Mouse (Mus musculus) gonadal fat pad, adult 2 months (tissue): ENCODE measurements at regions not wholly inside any gene's neighbourhood (a gene's known extent, or its start where the extent isn't known, plus 50 kb on each side); places are given as distances from the start of the nearest gene placed in this dataset.
A peak's percentile ranks its signal among the peaks of the same experiment; 100 is the strongest.

ENCODE experiments used
- DNase-seq: peaks from one replicate; pipeline ENCODE4 v3.0.0-alpha.2; 2012; ENCODE audit warnings: low read depth

- DNase-seq = no peak
These were observed 87.8 kb upstream of the Cpm start for GRCm38 (mm10) chr10:117541487-117541886.

- DNase-seq = no peak
These were observed 88.4 kb upstream of the Cpm start for GRCm38 (mm10) chr10:117540747-117541398.

GRCm38 (mm10) chr10:117540112-117540594, 89.1 kb upstream of the Cpm start:
- no peak for DNase-seq

GRCm38 (mm10) chr10:117539532-117539931, 89.8 kb upstream of the Cpm start:
- no peak for DNase-seq

- no peak for DNase-seq
These were observed 90.6 kb upstream of the Cpm start for GRCm38 (mm10) chr10:117538725-117539124.

- DNase-seq = no peak
These were observed 92.3 kb upstream of the Cpm start for GRCm38 (mm10) chr10:117536769-117537599.

GRCm38 (mm10) chr10:117535843-117536242, 93.5 kb upstream of the Cpm start:
- DNase-seq = no peak

GRCm38 (mm10) chr10:117534992-117535719, 94.1 kb upstream of the Cpm start:
- no peak for DNase-seq

GRCm38 (mm10) chr10:117534478-117534877, 94.8 kb upstream of the Cpm start:
- DNase-seq = no peak

- no peak for DNase-seq
These were observed 95.5 kb upstream of the Cpm start for GRCm38 (mm10) chr10:117533541-117534386.

- DNase-seq = no peak
These were observed 96.4 kb upstream of the Cpm start for GRCm38 (mm10) chr10:117532750-117533540.

- peak; percentile 38 for DNase-seq
These were observed 97.2 kb upstream of the Cpm start for GRCm38 (mm10) chr10:117531798-117532747.

GRCm38 (mm10) chr10:117530859-117531602, 98.3 kb upstream of the Cpm start:
- DNase-seq = no peak

GRCm38 (mm10) chr10:117530007-117530858, 99.1 kb upstream of the Cpm start:
- DNase-seq = no peak

GRCm38 (mm10) chr10:117529269-117530006, 99.9 kb upstream of the Cpm start:
- no peak for DNase-seq

- DNase-seq = no peak
These were observed 100.6 kb upstream of the Cpm start for GRCm38 (mm10) chr10:117528575-117529268.
